Mouse (Mus musculus) erythroblast, embryonic 14.5 days (primary cell): Measurements from ENCODE around the gene Gm38392.

ENCODE experiments used
- GATA1 ChIP-seq: IDR thresholded peaks from 2 replicates; pipeline ENCODE4 v1.6.1; 2012; ENCODE audit warnings: low read length, inconsistent platforms, mixed read lengths
- TAL1 ChIP-seq: IDR thresholded peaks from 3 replicates; pipeline ENCODE4 v1.6.1; 2012; ENCODE audit warnings: low read length, inconsistent platforms, mixed read lengths

DNA sequence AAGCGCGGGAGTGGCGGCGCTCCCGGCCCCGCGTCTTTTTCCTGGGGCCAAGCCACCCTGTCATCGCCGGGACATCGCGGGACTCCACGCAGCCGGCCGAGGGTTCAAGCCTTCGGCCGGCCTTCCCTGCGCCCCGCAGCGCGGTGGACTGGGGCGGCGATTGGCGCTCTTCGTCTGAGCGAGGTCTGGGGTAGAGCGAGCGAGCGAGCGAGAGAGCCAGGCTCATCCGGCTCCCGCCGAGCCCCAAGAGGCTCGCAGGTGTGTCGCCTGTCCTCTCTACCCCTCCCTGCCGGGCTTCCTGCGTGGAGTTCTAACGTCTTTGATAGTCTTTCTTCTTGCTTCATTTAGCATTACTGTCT, 86.1 kb downstream of the Gm38392 start:
- TF ChIP-seq TAL1 = no peak
- no peak for TF ChIP-seq GATA1
